Mouse (Mus musculus) testis, postnatal 10 days (tissue): ENCODE measurements at regions not wholly inside any gene's neighbourhood (a gene's known extent, or its start where the extent isn't known, plus 50 kb on each side); places are given as distances from the start of the nearest gene placed in this dataset.

Experiments
- DNase-seq: peaks from one replicate; pipeline ENCODE4 v3.0.0; 2021; ENCODE audit warnings: low spot score

- no peak for DNase-seq
These were observed 128.0 kb upstream of the Sox2 start for GRCm38 (mm10) chr3:34522054-34522684.

- no peak for DNase-seq
These were observed 128.7 kb upstream of the Sox2 start for GRCm38 (mm10) chr3:34521357-34522053.

GRCm38 (mm10) chr3:34512503-34513145, 137.6 kb upstream of the Sox2 start:
- DNase-seq, result no peak

- no peak for DNase-seq
These were observed 139.5 kb upstream of the Sox2 start for GRCm38 (mm10) chr3:34510723-34511122.

- no peak for DNase-seq
These were observed 141.0 kb upstream of the Sox2 start for GRCm38 (mm10) chr3:34509160-34509559.

GRCm38 (mm10) chr3:34504573-34504894, 145.7 kb upstream of the Sox2 start:
- DNase-seq, result no peak

GRCm38 (mm10) chr3:34503874-34504572, 146.2 kb upstream of the Sox2 start:
- no peak for DNase-seq

- DNase-seq, result no peak
These were observed 153.4 kb upstream of the Sox2 start for GRCm38 (mm10) chr3:34496839-34497238.

- DNase-seq, result no peak
These were observed 154.6 kb upstream of the Sox2 start for GRCm38 (mm10) chr3:34495615-34496014.

GRCm38 (mm10) chr3:34493921-34494320, 156.3 kb upstream of the Sox2 start:
- DNase-seq, result no peak

- no peak for DNase-seq
These were observed 161.2 kb upstream of the Sox2 start for GRCm38 (mm10) chr3:34489008-34489407.

GRCm38 (mm10) chr3:34486441-34487050, 163.7 kb upstream of the Sox2 start:
- no peak for DNase-seq

GRCm38 (mm10) chr3:34485345-34486223, 164.6 kb upstream of the Sox2 start:
- DNase-seq, result no peak

GRCm38 (mm10) chr3:34483934-34484333, 166.3 kb upstream of the Sox2 start:
- DNase-seq, result no peak

GRCm38 (mm10) chr3:34481821-34482713, 168.1 kb upstream of the Sox2 start:
- no peak for DNase-seq

- DNase-seq, result no peak
These were observed 168.9 kb upstream of the Sox2 start for GRCm38 (mm10) chr3:34481314-34481713.

GRCm38 (mm10) chr3:34474126-34474525, 176.1 kb upstream of the Sox2 start:
- no peak for DNase-seq

GRCm38 (mm10) chr3:34470721-34471120, 179.5 kb upstream of the Sox2 start:
- no peak for DNase-seq

GRCm38 (mm10) chr3:34469946-34470345, 180.3 kb upstream of the Sox2 start:
- DNase-seq, result no peak

GRCm38 (mm10) chr3:34466312-34466711, 183.9 kb upstream of the Sox2 start:
- no peak for DNase-seq
